Mouse (Mus musculus): ENCODE measurements at regions not wholly inside any gene's neighbourhood (a gene's known extent, or its start where the extent isn't known, plus 50 kb on each side); places are given as distances from the start of the nearest gene placed in this dataset.

DNA sequence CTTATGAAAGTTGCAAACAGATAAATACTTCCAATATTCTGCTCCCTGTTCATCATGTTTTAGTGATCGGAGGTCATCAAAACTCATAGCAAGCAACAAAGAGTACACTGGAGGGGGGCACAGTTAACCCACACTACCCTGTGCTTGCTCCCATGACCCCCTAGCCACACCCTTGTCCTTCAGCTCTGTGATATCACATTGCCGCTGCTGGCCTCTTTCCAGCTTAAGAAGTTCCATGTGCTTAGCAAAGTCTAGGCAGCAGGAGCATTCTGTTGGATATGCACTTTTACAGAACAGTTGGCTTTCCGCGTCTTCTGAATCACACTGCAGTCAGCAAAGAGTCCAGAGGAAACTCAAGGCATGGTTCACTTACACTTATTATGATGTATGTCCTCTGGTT, 180.4 kb upstream of the Gm17509 start:
- TF ChIP-seq POLR2A (IDR thresholded peaks at IDR 0.05; ENCODE audit: low read depth, low read length) (no peak), CTCF (IDR thresholded peaks at IDR 0.05; ENCODE audit: borderline replicate concordance, insufficient read depth, low read length) (no peak)

All from embryonic fibroblast, embryonic 13.5 days (primary cell).